In the genomic region with DNA sequence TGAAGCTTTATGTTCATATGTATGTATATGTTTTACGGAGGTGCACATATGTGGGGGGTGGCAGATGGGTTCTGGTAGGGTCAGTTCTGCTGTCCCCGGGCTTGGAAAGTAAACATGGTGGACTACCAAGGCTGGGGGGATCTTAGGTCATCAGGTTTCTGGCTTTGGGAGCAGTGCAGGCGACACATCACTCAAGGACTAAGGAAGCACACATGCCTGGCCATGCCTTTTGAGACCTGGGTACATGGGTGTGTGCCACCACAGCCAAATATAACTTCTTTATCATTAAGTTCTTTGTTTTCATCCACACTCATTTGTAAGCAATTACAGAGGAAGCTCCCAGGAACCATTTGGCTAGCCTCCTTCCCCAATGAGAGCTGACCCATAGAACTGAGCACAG, we compare ENCODE assay signal across 25 mouse cellular contexts.
"Had no signal": no experiment of that assay in that cellular context is flagged by ENCODE, and none has a peak within 500 bp of the region (broad histone marks: within the 10 kb centered on the region; RNA-seq: fewer than 3 reads in every experiment).

No protein-coding gene starts in this region.

- DNase-seq: gastrocnemius, postnatal 14 days; gastrocnemius, postnatal 36 days; heart, adult 11 months; heart, adult 2 months; heart, postnatal 14 days; heart, postnatal 36 days; kidney, adult 11 months; kidney, adult 2 months; kidney, adult 9 months; kidney, postnatal 14 days; kidney, postnatal 36 days; layer of hippocampus, adult 9-11 months; layer of hippocampus, postnatal 36 days; liver had no signal

- H3K27me3 ChIP-seq: heart, embryonic 15.5 days; hindbrain, embryonic 15.5 days; kidney, embryonic 15.5 days; limb, embryonic 12.5 days; liver, embryonic 12.5 days had no signal

- H3K36me3 ChIP-seq: heart, embryonic 13.5 days; heart, embryonic 15.5 days; hindbrain, embryonic 13.5 days; hindbrain, embryonic 15.5 days; liver, embryonic 12.5 days had no signal

- H3K9me3 ChIP-seq: heart, embryonic 13.5 days; heart, embryonic 15.5 days; hindbrain, embryonic 13.5 days; hindbrain, embryonic 15.5 days; kidney, embryonic 15.5 days; limb, embryonic 10.5 days; limb, embryonic 12.5 days; liver, embryonic 12.5 days had no signal

- H3K27ac ChIP-seq: heart, adult 2 months; heart, embryonic 13.5 days; heart, embryonic 15.5 days; hindbrain, embryonic 13.5 days; hindbrain, embryonic 15.5 days; hindbrain, postnatal 0 days; kidney, embryonic 15.5 days; kidney, postnatal 0 days; limb, embryonic 10.5 days; limb, embryonic 12.5 days; liver, embryonic 12.5 days; liver, embryonic 14.5 days had no signal

- ATAC-seq: hindbrain, postnatal 0 days; liver, embryonic 12.5 days had no signal

- H3K4me3 ChIP-seq: heart, adult 2 months; heart, embryonic 13.5 days; heart, embryonic 15.5 days; hindbrain, embryonic 13.5 days; hindbrain, embryonic 15.5 days; kidney, embryonic 15.5 days; limb, embryonic 10.5 days; limb, embryonic 12.5 days; liver, embryonic 12.5 days had no signal

- H3K4me1 ChIP-seq: heart, embryonic 13.5 days had no signal
